Mouse (Mus musculus) C2C12 (cell line): Measurements from ENCODE around the gene Bace1. TPM values are rescaled to one million over a fixed set of nuclear protein-coding genes. Genes with fewer than 3 reads are reported as not detected.

ENCODE experiments used
- H3K27me3 ChIP-seq: one replicate; pipeline ENCODE4 v1.6.1; 2011; ENCODE audit not compliant: control insufficient read depth, insufficient read depth, insufficient read length
- H3K36me3 ChIP-seq: one replicate; pipeline ENCODE4 v1.6.1; 2011; ENCODE audit not compliant: control insufficient read depth, insufficient read depth
- H3K4me3 ChIP-seq: one replicate; pipeline ENCODE4 v1.5.1; 2011; ENCODE audit warnings: mild to moderate bottlenecking, control low read depth; ENCODE audit not compliant: poor library complexity, insufficient read depth, severe bottlenecking
- H3K79me2 ChIP-seq: one replicate; pipeline ENCODE4 v1.6.1; 2011; ENCODE audit not compliant: control insufficient read depth, insufficient read depth
- H3K79me3 ChIP-seq: one replicate; pipeline ENCODE4 v1.6.1; 2011; ENCODE audit warnings: low read depth, control low read depth
- H3ac ChIP-seq: one replicate; pipeline ENCODE3; 2011; ENCODE audit warnings: low read depth; ENCODE audit not compliant: control insufficient read depth, insufficient read length
- CEBPB ChIP-seq: IDR thresholded peaks from one replicate; pipeline ENCODE4 v1.6.1; 2011; ENCODE audit warnings: low read depth, mild to moderate bottlenecking, control low read depth, moderate library complexity
- CTCF ChIP-seq: IDR thresholded peaks from one replicate; pipeline ENCODE4 v1.5.1; 2011; ENCODE audit not compliant: control insufficient read depth, insufficient read depth, insufficient read length
- FOSL1 ChIP-seq: IDR thresholded peaks from one replicate; pipeline ENCODE4 v1.8.0; 2011; ENCODE audit warnings: mild to moderate bottlenecking, low read length; ENCODE audit not compliant: poor library complexity, insufficient read depth, severe bottlenecking
- MAX ChIP-seq: IDR thresholded peaks from one replicate; pipeline ENCODE4 v1.6.1; 2011; ENCODE audit warnings: mild to moderate bottlenecking, control low read depth
- MYOD1 ChIP-seq: IDR thresholded peaks from one replicate; pipeline ENCODE4 v1.6.1; 2011; ENCODE audit warnings: low read depth; ENCODE audit not compliant: control insufficient read depth, insufficient read length
- MYOG ChIP-seq: IDR thresholded peaks from one replicate; pipeline ENCODE4 v1.6.1; 2011; ENCODE audit not compliant: control insufficient read depth, insufficient read length; ENCODE audit errors: extremely low read depth
- USF1 ChIP-seq: IDR thresholded peaks from one replicate; pipeline ENCODE4 v1.6.1; 2011; ENCODE audit warnings: low read depth, mild to moderate bottlenecking, control low read depth, moderate library complexity
- polyA plus RNA-seq: library from polyadenylated mRNA; unstranded; fragments of >200 nt; fragmentation: generic; extraction: Trizol; gene quantifications from one replicate; pipeline ENCODE4 v1.2.1, GENCODE M21; 2012; ENCODE audit warnings: missing spikeins

Gene Bace1
- polyA plus RNA-seq, 1 experiment, result 9.9 TPM

DNA sequence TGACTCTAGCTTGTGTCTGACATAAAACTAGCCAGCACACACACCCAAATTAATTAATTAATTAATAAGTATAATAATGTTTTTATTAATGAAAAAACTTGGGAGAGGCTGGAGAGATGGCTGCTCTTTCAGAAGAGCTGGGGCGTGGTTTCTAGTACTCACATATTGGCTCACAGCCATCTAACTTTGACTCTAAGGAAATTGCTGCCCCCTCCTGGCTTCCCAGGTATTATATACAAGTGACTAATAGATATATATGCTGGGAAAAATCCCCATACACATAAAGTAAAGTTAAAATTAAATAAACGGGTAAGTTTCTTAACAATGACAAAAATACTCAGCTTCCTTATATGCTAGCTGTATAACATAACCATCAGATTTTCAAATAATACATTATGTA, 39.5 kb downstream of the Bace1 start:
- H3K79me2 ChIP-seq, result no peaks in the 10 kb centered on the region
- no peak overlapping the region for H3ac ChIP-seq
- peaks cover 21% of the 10 kb centered on the region for H3K36me3 ChIP-seq
- no peak overlapping the region for H3K4me3 ChIP-seq
- TF ChIP-seq USF1, result no peak
- TF ChIP-seq FOSL1, result no peak
- no peak for TF ChIP-seq MYOD1
- TF ChIP-seq MYOG, result no peak
- TF ChIP-seq CTCF, result no peak
- TF ChIP-seq CEBPB, result no peak
- TF ChIP-seq MAX, result no peak
- H3K27me3 ChIP-seq, result no peaks in the 10 kb centered on the region
- no peaks in the 10 kb centered on the region for H3K79me3 ChIP-seq

DNA sequence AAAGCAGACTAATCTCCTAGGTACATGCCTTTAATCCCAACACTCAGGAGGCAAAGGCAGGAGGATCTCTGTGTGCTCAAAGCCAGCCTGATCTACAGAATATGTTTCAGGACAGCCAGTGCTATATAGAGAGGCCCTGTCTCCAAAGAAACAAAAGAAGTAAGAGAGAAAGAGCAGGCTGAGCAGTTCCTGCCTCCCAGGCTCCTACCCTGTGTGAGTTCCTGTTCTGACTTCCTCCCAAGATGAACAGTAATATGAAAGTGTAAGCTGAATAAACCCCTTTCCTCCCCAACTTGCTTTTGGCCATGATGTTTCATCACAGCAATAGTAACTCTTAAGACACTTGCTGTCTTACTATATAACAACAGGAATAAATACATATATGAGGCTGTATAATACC, 55.3 kb downstream of the Bace1 start:
- H3K79me2 ChIP-seq, result no peaks in the 10 kb centered on the region
- TF ChIP-seq USF1 (no peak), CEBPB (no peak), MYOG (no peak), MYOD1 (no peak), CTCF (no peak), FOSL1 (no peak), MAX (no peak)
- H3K79me3 ChIP-seq, result no peaks in the 10 kb centered on the region
- no peaks in the 10 kb centered on the region for H3K27me3 ChIP-seq
- peaks cover 41% of the 10 kb centered on the region for H3K36me3 ChIP-seq
- H3K4me3 ChIP-seq, result no peak overlapping the region
- no peak overlapping the region for H3ac ChIP-seq

DNA sequence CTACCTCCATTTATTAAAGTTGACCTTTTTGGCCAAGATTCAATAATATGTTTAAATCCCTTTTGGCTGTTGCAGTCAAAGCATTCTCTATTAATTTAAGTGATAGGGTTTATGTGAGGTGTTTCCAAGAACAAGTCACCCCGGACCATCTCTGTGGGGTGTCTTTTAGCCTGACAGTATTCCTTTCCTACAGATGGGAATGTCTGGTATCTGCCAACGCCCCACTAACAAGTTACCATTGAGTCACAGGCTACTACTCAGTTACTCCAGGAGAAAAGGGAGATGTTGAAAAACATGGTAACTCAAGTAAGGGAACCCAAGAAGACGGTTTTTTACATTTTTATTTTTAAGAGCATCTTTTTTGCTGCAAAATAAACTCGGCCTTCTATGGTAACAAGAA, 66.8 kb downstream of the Bace1 start:
- Histone ChIP-seq H3K36me3 (peaks cover 15% of the 10 kb centered on the region), H3K4me3 (no peak overlapping the region), H3ac (no peak overlapping the region)

DNA sequence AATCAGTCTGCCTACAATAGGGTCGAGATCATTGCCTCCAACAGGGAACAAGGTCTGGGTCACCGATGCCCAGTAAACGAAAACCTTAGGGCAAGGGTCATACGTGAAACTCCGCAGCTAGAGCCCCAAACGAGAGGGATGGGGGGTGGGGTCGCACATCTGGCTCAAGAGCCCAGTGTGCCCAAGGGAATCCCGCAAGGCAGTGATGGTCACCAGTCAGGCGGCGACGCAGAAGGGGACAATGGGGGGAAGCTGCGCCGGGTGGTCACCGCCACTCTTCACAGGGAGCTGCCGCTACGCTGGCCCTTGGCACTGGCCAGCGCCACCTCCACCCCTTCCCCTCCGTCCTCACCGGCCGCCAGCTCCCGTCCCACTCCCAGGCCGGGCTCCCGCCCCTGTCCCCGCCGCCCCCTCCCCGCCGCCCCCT, 67.4 kb downstream of the Bace1 start:
- Histone ChIP-seq H3ac (peak overlapping the region; percentile 72), H3K36me3 (peaks cover 20% of the 10 kb centered on the region), H3K79me2 (peaks cover 36% of the 10 kb centered on the region), H3K27me3 (no peaks in the 10 kb centered on the region), H3K4me3 (peak overlapping the region; percentile 65), H3K79me3 (peaks cover 12% of the 10 kb centered on the region)
- TF ChIP-seq CTCF (no peak), MYOG (no peak), MYOD1 (no peak), FOSL1 (no peak), MAX (no peak), CEBPB (no peak), USF1 (no peak)

More for the DNA sequence above, 66.8 kb downstream of the Bace1 start:
- TF ChIP-seq MYOG (no peak), MAX (no peak), FOSL1 (no peak), MYOD1 (no peak), CEBPB (no peak), CTCF (no peak), USF1 (no peak)
- Histone ChIP-seq H3K79me2 (peaks cover 36% of the 10 kb centered on the region), H3K79me3 (peaks cover 12% of the 10 kb centered on the region), H3K27me3 (no peaks in the 10 kb centered on the region)

DNA sequence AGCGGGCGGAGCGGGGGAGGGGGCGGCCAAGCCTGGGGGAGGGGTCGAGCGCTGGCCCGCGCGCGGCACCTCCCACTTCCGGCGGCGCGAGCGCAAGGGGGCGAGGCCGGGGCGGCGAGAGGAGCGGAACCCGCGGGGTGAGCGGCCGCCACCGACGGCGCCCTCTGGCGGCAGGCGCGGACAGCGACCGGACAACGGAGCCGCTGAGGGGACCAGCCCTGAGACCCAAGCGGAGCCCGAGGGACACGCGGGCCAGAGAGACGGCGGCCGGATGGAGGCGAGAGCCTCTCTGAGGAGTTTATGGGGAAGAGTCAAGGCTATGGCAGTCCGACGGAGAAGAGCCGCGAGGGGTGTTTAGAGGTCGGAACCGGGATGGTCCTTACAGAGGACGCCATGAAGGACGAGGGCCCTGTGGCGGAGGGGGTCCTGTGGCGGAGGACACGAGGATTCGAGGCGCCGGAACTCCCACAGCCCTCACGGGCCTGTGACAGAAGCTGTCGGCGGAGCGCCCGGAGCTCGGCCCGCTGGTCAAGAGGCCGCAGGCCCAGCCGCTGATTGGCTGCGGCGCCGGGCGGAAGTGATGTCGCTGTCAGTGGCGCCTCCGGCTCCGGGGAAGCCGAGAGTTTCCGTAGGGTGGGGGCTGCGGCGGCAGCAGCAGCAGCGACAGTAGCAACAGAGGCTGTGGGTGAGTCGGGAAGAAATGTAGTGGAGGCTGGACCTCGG, 68.1 kb downstream of the Bace1 start, which contains the start of the genes Pcsk7 and Rnf214:
Gene Pcsk7 (plus strand): TSS at position 143 of the 723 bp plus-strand sequence.
Gene Rnf214 (minus strand): TSS at position 557 of the 723 bp plus-strand sequence.
- peaks cover 12% of the 10 kb centered on the region for H3K79me3 ChIP-seq
- peak within 1 kb of the TSS; percentile 65 for H3K4me3 ChIP-seq
- H3ac ChIP-seq, result peak within 1 kb of the TSS; percentile 85
- no peaks in the 10 kb centered on the region for H3K27me3 ChIP-seq
- H3K79me2 ChIP-seq, result peaks cover 36% of the 10 kb centered on the region
- H3K36me3 ChIP-seq, result peaks cover 20% of the 10 kb centered on the region
- TF ChIP-seq CEBPB (no peak), CTCF (peak; percentile 98)
